Mouse (Mus musculus): Measurements from ENCODE around the gene Exoc3l4. TPM values are rescaled to one million over a fixed set of nuclear protein-coding genes. Genes with fewer than 3 reads are reported as not detected.

The Exoc3l4 gene
- polyA plus RNA-seq, 1 experiment: 10.0 TPM

- Histone ChIP-seq H3K4me1 (ENCODE audit: control insufficient read depth, insufficient read depth, low read length) (no peaks in the 10 kb centered on the region; the same call in 1 of the 2 replicates), H3K27me3 (ENCODE audit: control insufficient read depth, insufficient read depth, low read length) (no peaks in the 10 kb centered on the region), H3K27ac (ENCODE audit: insufficient read depth, low read length) (peak overlapping the region; percentile 31; the same call in 1 of the 2 replicates), H3K4me3 (replicated peaks; ENCODE audit: insufficient read depth, low read depth, low read length) (peak overlapping the region; percentile 76)
- TF ChIP-seq CTCF (IDR thresholded peaks at IDR 0.05; ENCODE audit: borderline replicate concordance, insufficient read depth, low read depth, low read length) (no peak), POLR2A (IDR thresholded peaks at IDR 0.05; ENCODE audit: borderline replicate concordance, insufficient read depth, low read length) (no peak)
- WGBS: 1% methylated on average over 49 of the region's 49 CpGs
- DNase-seq: peak in 1 of 2 experiments; percentile 61
Measured at GRCm38 (mm10) chr12:111376826-111377331, 39.9 kb upstream of the Exoc3l4 start.

- Histone ChIP-seq H3K27me3 (ENCODE audit: control insufficient read depth, insufficient read depth, low read length) (no peaks in the 10 kb centered on the region), H3K27ac (ENCODE audit: insufficient read depth, low read length) (peak within 1 kb of the TSS; percentile 84), H3K4me1 (ENCODE audit: control insufficient read depth, insufficient read depth, low read length) (no peaks in the 10 kb centered on the region; the same call in 1 of the 2 replicates), H3K4me3 (replicated peaks; ENCODE audit: insufficient read depth, low read depth, low read length) (peak within 1 kb of the TSS; percentile 77)
- peak; percentile 96 to 97 for DNase-seq
- TF ChIP-seq POLR2A (IDR thresholded peaks at IDR 0.05; ENCODE audit: borderline replicate concordance, insufficient read depth, low read length) (peak; percentile 95), CTCF (IDR thresholded peaks at IDR 0.05; ENCODE audit: borderline replicate concordance, insufficient read depth, low read depth, low read length) (no peak)
- WGBS: under 1% methylated on average over 93 of the region's 94 CpGs
Measured at GRCm38 (mm10) chr12:111377376-111377973, 39.3 kb upstream of the Exoc3l4 start, which contains the start of gene Cdc42bpb. Gene Cdc42bpb, minus strand, starts transcription at chr12:111377718.

GRCm38 (mm10) chr12:111377986-111378490, 38.8 kb upstream of the Exoc3l4 start:
- no peaks in the 10 kb centered on the region for H3K27me3 ChIP-seq (ENCODE audit: control insufficient read depth, insufficient read depth, low read length)
- H3K4me3 ChIP-seq (replicated peaks; ENCODE audit: insufficient read depth, low read depth, low read length): peak overlapping the region; percentile 77
- DNase-seq: peak in 1 of 2 experiments; percentile 65
- under 1% methylated on average over 32 of the region's 32 CpGs for WGBS
- H3K4me1 ChIP-seq (ENCODE audit: control insufficient read depth, insufficient read depth, low read length): no peaks in the 10 kb centered on the region; the same call in 1 of the 2 replicates
- peak overlapping the region; percentile 84 for H3K27ac ChIP-seq (ENCODE audit: insufficient read depth, low read length)
- no peak for TF ChIP-seq POLR2A (IDR thresholded peaks at IDR 0.05; ENCODE audit: borderline replicate concordance, insufficient read depth, low read length)
- TF ChIP-seq CTCF (IDR thresholded peaks at IDR 0.05; ENCODE audit: borderline replicate concordance, insufficient read depth, low read depth, low read length): no peak

GRCm38 (mm10) chr12:111378812-111379211, 38.0 kb upstream of the Exoc3l4 start:
- Histone ChIP-seq H3K4me3 (replicated peaks; ENCODE audit: insufficient read depth, low read depth, low read length) (peak overlapping the region; percentile 18), H3K27ac (ENCODE audit: insufficient read depth, low read length) (no peak overlapping the region), H3K27me3 (ENCODE audit: control insufficient read depth, insufficient read depth, low read length) (no peaks in the 10 kb centered on the region), H3K4me1 (ENCODE audit: control insufficient read depth, insufficient read depth, low read length) (no peaks in the 10 kb centered on the region; the same call in 1 of the 2 replicates)
- TF ChIP-seq POLR2A (IDR thresholded peaks at IDR 0.05; ENCODE audit: borderline replicate concordance, insufficient read depth, low read length) (no peak), CTCF (IDR thresholded peaks at IDR 0.05; ENCODE audit: borderline replicate concordance, insufficient read depth, low read depth, low read length) (no peak)
- DNase-seq: no peak
- 72% methylated on average over 12 of the region's 12 CpGs for whole genome bisulfite sequencing

GRCm38 (mm10) chr12:111385883-111386641, 30.8 kb upstream of the Exoc3l4 start:
- TF ChIP-seq CTCF (IDR thresholded peaks at IDR 0.05; ENCODE audit: borderline replicate concordance, insufficient read depth, low read depth, low read length) (no peak), POLR2A (IDR thresholded peaks at IDR 0.05; ENCODE audit: borderline replicate concordance, insufficient read depth, low read length) (no peak)
- H3K4me3 ChIP-seq (replicated peaks; ENCODE audit: insufficient read depth, low read depth, low read length): no peak overlapping the region
- no peaks in the 10 kb centered on the region for H3K27me3 ChIP-seq (ENCODE audit: control insufficient read depth, insufficient read depth, low read length)
- H3K4me1 ChIP-seq (ENCODE audit: control insufficient read depth, insufficient read depth, low read length): no peaks in the 10 kb centered on the region
- DNase-seq: no peak
- 84% methylated on average over 13 of the region's 13 CpGs for WGBS
- no peak overlapping the region for H3K27ac ChIP-seq (ENCODE audit: insufficient read depth, low read length)

- DNase-seq: no peak
- no peak for TF ChIP-seq CTCF (IDR thresholded peaks at IDR 0.05; ENCODE audit: borderline replicate concordance, insufficient read depth, low read depth, low read length)
- H3K27ac ChIP-seq (ENCODE audit: insufficient read depth, low read length): no peak overlapping the region
- H3K27me3 ChIP-seq (ENCODE audit: control insufficient read depth, insufficient read depth, low read length): no peaks in the 10 kb centered on the region
- H3K4me3 ChIP-seq (replicated peaks; ENCODE audit: insufficient read depth, low read depth, low read length): no peak overlapping the region
- H3K4me1 ChIP-seq (ENCODE audit: control insufficient read depth, insufficient read depth, low read length): no peaks in the 10 kb centered on the region
- 53% methylated on average over 8 of the region's 8 CpGs for WGBS
Measured at GRCm38 (mm10) chr12:111386642-111387120, 30.1 kb upstream of the Exoc3l4 start.

- 80% methylated on average over 4 of the region's 4 CpGs for WGBS
- DNase-seq: no peak
- Histone ChIP-seq H3K27me3 (ENCODE audit: control insufficient read depth, insufficient read depth, low read length) (no peaks in the 10 kb centered on the region), H3K4me1 (ENCODE audit: control insufficient read depth, insufficient read depth, low read length) (no peaks in the 10 kb centered on the region), H3K4me3 (replicated peaks; ENCODE audit: insufficient read depth, low read depth, low read length) (no peak overlapping the region), H3K27ac (ENCODE audit: insufficient read depth, low read length) (no peak overlapping the region)
- TF ChIP-seq POLR2A (IDR thresholded peaks at IDR 0.05; ENCODE audit: borderline replicate concordance, insufficient read depth, low read length): no peak
- TF ChIP-seq CTCF (IDR thresholded peaks at IDR 0.05; ENCODE audit: borderline replicate concordance, insufficient read depth, low read depth, low read length): no peak
Measured at GRCm38 (mm10) chr12:111387146-111387545, 29.7 kb upstream of the Exoc3l4 start.

Measured in cerebellum, adult 2 months (tissue).